Mouse (Mus musculus): ENCODE data around the gene Atp6v1g1.

The Atp6v1g1 gene

DNA sequence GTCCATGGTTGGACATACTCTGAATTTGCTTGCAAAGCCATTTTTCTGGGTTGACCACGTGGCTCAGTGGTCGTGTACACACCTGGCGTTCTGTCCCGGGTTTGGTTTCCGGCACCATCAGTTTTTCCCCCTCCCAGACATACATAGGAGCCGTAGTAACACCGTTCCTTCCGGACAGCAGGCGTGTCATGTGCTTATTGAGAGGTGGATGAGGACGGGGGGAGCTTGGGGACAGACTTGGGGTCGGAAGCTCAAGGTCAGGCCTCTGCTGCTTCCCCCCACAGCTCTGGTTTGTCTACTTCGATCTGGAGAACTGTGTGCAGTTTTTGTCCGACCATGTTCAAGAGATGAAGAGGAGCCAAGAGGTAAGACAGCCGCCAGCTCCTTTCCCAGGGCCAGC lies 35.1 kb downstream of the Atp6v1g1 start:
- DNase-seq (ENCODE audit: low spot score in 2 of 2) = no peak

DNA sequence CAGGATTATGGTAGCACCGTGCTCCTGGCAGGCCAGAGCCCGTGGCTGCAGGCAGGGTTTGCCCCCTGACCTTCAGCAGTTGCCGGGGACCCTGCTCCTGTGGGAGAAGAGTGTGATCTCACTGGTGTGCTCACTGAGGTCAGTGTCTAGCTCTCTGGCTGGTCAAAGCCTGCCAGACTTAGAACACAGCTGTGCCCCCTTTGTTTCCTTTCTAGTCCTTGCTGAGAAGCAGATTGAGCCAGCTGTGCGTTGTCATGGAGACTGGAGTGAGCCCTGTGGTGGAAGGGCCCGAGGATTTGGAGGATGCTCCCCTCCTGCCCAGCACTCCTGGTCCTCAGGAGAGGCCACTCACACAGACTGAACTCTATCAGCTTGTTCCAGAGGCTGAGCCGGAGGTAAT lies 35.5 kb downstream of the Atp6v1g1 start:
- DNase-seq (ENCODE audit: low spot score in 2 of 2) = no peak

DNA sequence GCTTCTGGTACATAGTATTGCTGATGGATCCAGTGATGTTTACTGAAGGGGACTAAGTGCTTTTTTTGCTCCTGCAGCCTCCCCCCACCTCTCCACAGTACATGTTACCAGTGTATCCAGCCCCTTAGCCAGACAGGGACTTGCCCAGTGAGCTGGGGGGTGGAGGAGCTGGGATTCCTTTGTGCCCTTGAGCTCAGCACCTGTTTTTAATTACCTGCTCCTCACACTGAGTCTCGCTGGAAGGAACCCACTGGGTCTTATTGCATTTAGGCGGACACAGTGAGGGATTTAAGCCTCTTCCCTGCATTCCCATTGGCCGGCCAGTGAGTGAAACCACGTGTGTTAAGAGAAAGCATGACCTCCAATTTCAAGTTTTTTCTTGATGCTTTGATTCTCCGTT lies 38.0 kb downstream of the Atp6v1g1 start:
- DNase-seq (ENCODE audit: low spot score in 2 of 2) = no peak

DNA sequence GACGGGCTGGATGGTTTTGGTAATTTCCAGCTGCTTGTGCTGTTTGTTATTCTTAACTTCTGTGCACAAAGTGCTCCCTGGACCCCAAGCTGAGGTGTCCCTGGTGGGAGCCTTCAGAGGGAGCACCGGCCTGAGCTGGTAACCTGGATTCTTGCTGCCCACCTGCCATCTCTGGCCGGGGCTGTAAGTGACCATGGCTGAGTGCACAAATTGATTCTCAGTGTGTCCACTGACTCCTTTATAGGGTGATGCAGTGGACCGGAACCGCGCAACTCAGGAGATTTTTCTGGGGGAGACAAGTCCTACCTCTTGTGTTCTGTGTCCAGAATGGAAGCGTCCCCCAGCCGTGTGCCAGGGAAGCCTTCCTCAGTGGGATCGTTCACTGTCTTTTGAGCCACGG lies 40.6 kb downstream of the Atp6v1g1 start:
- DNase-seq (ENCODE audit: low spot score in 2 of 2) = no peak

DNA sequence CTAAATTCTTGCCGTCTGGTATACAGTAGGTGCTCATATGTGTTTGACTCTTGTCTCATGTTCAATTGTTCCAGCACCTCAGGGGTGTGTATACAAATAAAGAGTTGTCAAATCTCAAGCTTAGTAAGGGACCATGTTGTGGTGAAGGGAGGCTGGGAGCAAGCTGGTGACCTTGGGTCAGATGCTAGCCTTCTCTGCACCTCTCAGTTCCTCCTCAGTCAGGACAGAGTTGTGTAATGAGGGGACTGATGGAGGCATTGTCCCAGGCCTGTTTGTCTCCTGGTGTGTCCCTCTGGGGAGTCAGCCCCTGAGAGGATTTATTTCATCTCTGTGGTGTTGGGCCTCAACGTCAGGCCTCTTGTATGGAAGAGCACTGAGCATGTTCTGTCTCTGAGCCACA lies 41.7 kb downstream of the Atp6v1g1 start:
- no peak for DNase-seq (ENCODE audit: low spot score in 2 of 2)

DNA sequence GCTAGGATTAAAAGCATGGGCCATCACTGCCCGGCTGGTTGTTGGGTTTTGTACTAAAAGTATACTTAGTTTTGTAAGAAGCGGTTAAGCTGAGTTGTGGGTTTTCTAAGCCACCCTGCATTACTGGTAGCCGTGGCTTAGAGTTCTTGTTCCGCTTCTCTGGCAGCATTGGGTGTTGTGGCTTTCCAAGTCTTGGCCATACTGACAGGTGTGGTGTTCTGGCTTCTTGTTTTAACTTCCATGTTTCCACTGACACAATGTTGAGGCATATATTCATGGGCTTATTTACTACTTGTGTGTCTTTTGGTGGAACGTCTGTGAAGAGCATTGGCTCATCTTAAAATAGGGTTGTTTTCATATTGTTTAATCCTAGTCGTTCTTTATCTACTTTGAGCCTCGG lies 45.4 kb downstream of the Atp6v1g1 start:
- DNase-seq (ENCODE audit: low spot score in 2 of 2) = no peak

DNA sequence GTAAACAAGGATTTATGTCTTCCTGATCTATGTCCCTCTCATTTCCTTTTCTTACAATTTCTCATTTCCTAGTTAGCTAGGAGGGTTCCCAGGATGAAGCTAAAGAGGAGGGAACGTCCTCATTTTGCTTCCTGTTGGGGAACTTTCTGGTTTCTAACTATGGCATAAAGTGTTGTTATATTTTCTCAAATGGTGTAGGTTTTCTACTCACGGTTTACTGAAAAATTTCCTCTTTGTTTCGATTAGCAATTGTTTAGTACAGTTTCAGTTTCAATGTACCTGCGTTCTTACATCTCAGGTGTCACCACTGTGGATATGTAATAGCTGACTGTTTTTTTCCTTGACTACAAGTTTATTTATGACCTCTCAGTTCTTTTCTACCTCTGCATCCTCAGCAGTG lies 46.0 kb downstream of the Atp6v1g1 start:
- no peak for DNase-seq (ENCODE audit: low spot score in 2 of 2)

DNA sequence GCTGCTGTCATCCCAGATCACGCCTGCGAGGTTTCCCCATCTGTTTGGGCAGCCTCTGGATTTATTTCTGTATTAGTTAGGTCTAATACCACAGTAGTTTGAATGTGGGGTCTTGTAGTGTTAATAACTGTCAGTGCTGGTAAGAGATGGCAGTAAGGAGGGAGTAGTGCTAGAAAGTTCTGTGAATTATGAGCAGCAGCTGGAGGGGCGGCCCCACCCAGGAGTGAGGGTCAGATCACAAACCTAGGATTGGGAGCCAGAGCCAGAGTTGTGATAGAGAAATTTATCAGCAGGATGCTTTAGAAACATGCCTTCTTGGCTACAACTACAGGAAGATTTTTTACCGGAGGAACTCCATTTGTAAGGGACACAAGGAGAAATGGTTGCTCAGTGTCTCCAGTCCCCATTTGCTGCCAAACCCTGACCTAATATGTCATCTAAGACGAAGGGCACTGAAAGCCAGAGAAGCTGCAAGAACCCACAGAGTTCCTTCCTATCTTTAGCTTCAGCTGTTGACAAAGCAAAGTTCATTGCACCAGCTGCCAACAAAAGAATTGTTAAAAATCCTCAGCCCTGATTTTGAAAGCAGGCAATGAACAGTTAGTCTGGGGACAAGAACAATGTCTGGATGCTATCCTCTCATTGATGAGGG lies 50.0 kb downstream of the Atp6v1g1 start:
- no peak for DNase-seq (ENCODE audit: low spot score in 2 of 2)

DNA sequence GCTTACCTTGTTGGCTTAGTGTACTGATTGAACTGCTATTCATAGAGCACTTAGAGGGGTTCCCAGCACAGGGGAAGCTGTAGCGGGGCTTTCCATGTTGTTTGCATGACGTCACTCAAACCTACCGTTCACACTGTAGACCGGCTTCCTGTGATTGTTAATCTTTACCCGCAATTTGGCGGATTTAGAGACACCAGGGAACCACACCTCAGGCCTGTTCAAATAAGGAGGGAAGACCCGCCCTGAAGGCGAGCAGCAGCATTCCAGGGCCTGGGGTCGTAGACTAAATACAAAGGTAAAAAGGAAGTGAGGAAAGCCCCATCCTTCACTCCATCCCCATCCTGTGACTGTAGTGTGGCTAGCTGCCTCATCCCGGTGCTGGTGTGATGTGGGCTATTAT lies 50.7 kb downstream of the Atp6v1g1 start:
- DNase-seq (ENCODE audit: low spot score in 2 of 2) = no peak

DNA sequence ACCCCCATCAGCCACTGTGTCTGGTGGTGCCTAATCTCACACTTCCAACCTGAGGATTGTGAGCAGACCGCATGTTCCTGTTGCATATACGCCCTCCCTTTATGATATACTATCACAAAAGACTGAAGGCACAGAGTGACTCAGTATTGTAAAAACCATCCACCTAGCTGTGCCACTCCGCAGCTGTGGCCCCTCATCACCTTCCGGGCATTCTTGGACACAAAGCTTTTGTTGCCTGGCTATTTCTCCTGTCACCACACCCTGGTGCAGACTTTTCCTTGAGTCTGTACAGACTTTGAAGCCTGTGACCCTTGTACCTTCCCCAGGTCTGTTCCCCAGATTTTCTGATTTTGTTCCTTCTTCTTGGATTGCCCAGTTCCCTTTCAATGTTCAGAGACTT lies 51.4 kb downstream of the Atp6v1g1 start:
- DNase-seq (ENCODE audit: low spot score in 2 of 2) = no peak

All from urinary bladder, postnatal 4 days (tissue).